Mouse (Mus musculus): ENCODE results near the gene Dalrd3. TPM values are rescaled to one million over a fixed set of nuclear protein-coding genes. Genes with fewer than 3 reads are reported as not detected.
A peak's percentile ranks its signal among the peaks of the same experiment; 100 is the strongest.

Dalrd3 gene
- total and polyA plus RNA-seq, 2 experiments from 2014 or later = 99.6 to 261 TPM

DNA sequence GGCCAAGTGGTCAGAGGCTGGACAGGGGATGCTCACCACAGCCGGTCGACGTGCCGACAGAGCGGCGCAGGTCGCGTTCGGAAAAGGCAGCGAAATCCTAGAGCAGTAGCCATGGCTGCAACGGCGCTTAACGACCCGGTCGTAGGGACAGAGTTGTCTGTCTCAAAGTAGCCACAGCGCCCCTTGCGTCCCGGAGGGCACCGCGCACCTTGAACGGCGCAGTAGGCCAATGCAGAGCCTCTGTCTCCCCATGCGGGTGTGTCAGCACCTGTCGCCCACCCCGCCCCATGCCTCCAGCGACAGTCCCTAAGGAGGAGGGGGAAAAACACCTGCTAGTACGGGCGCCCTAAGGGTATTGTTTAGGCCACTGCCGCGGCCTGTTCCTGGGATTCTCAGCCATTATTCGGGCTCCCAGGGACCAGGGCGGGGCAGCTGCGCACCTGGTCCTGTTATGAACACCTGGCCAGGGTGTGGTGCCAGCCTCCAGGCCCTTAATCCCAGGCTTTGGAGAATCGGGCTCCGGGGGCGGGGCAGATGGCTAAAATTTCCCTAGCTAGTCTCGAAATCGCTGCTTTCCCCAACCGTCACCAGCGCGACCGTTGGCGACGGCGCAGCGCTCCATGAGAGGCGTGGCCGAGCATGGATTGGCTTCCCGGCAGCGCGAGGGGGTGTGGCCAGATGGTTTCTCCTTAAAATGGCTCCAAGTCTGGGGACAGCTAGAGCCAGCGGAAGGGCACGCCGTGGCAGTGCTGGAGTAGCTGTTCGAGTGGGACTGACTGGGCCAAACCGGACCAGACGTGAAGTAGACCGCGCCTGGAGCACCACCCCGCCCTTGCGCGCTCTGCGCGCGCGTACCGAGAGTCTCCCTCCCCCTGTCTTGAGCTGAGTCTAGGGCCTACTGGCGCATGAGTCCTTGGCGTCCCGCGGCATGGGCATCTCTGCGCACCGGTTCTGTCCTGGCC lies 2.6 kb upstream of the Dalrd3 start, which contains the start of gene Ndufaf3:
Gene Ndufaf3 (minus strand): TSS at position 620 of the 962 bp plus-strand sequence.
- Histone ChIP-seq H3K27me3 (ENCODE audit: insufficient read depth, low read length) (no peaks in the 10 kb centered on the region), H3K4me2 (ENCODE audit: low read depth) (peak within 1 kb of the TSS; percentile 90), H3K4me3 (ENCODE audit: low read depth, low read length) (peak within 1 kb of the TSS; percentile 77), H3K27ac (ENCODE audit: low read depth, low read length) (peak within 1 kb of the TSS; percentile 98), H3K36me3 (ENCODE audit: insufficient read depth) (peaks cover 46% of the 10 kb centered on the region), H3K9ac (peak within 1 kb of the TSS; percentile 83), H3K4me1 (ENCODE audit: insufficient read depth) (peaks cover 19% of the 10 kb centered on the region), H3K9me3 (ENCODE audit: low read length) (no peaks in the 10 kb centered on the region)
- DNase-seq = peak; percentile 98
- ATAC-seq = peak; percentile 92
- WGBS = 2% methylated on average over 73 of the region's 73 CpGs
- peak; percentile 95 for TF ChIP-seq CTCF (IDR thresholded peaks at IDR 0.05; ENCODE audit: low read depth)

DNA sequence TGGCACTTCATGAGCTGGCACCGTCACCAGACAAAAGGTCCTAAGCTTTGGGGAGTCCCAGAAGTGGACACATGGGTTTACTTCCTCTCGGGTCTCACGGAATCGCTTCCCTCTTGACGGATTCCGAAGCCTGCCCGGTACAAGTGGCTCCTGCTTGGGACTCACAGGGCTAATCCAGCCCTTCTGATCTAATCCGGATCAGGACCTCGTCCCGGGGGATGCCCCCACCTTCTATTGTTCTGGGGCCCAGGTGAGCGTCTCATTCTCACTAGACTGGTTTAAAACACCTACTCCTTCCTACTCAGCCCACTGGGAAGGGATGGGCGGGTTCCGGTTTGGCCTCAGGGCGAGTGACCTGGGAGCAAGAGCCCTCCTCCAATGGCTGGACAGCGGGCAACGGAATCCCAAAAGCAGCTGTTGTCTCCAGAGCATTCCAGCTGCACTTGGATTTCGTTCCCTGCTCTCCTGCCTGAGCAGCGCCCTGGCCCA lies 1.7 kb upstream of the Dalrd3 start:
- Histone ChIP-seq H3K4me2 (ENCODE audit: low read depth) (peak overlapping the region; percentile 90), H3K36me3 (ENCODE audit: insufficient read depth) (peaks cover 49% of the 10 kb centered on the region), H3K9ac (peak overlapping the region; percentile 83), H3K4me3 (ENCODE audit: low read depth, low read length) (peak overlapping the region; percentile 77), H3K4me1 (ENCODE audit: insufficient read depth) (peaks cover 19% of the 10 kb centered on the region), H3K9me3 (ENCODE audit: low read length) (no peaks in the 10 kb centered on the region), H3K27ac (ENCODE audit: low read depth, low read length) (peak overlapping the region; percentile 98), H3K27me3 (ENCODE audit: insufficient read depth, low read length) (no peaks in the 10 kb centered on the region)
- no peak for TF ChIP-seq CTCF (IDR thresholded peaks at IDR 0.05; ENCODE audit: low read depth)
- ATAC-seq = no peak
- WGBS = 15% methylated on average over 18 of the region's 18 CpGs
- no peak for DNase-seq

DNA sequence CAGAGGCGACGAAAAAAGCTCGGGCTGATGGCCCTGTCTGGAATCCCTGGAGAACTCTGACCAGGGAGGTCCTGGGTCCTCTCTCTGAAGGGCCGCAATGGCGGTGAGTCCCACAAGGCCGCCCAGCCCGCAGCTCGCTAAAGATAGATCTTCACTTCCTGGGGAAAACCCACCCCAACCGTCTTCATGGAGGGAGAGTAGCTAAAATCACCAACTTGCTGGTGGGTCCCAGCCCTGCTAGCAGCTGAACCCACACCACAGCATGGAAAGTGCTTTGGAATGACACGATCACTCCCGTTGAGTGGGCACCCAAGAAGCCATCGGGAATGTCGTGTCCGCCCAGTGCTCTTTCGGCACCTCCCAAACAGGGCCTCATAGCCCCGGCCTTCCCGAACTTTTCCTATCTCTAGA lies 1.2 kb upstream of the Dalrd3 start:
- H3K9me3 ChIP-seq (ENCODE audit: low read length) = no peaks in the 10 kb centered on the region
- no peak overlapping the region for H3K9ac ChIP-seq
- no peak overlapping the region for H3K27ac ChIP-seq (ENCODE audit: low read depth, low read length)
- WGBS = 83% methylated on average over 17 of the region's 17 CpGs
- peaks cover 19% of the 10 kb centered on the region for H3K4me1 ChIP-seq (ENCODE audit: insufficient read depth)
- TF ChIP-seq CTCF (IDR thresholded peaks at IDR 0.05; ENCODE audit: low read depth) = no peak
- H3K4me3 ChIP-seq (ENCODE audit: low read depth, low read length) = no peak overlapping the region
- DNase-seq (no peak), ATAC-seq (no peak)
- no peaks in the 10 kb centered on the region for H3K27me3 ChIP-seq (ENCODE audit: insufficient read depth, low read length)
- peaks cover 50% of the 10 kb centered on the region for H3K36me3 ChIP-seq (ENCODE audit: insufficient read depth)
- peak overlapping the region; percentile 90; the same call in 1 of the 2 replicates for H3K4me2 ChIP-seq (ENCODE audit: low read depth)

DNA sequence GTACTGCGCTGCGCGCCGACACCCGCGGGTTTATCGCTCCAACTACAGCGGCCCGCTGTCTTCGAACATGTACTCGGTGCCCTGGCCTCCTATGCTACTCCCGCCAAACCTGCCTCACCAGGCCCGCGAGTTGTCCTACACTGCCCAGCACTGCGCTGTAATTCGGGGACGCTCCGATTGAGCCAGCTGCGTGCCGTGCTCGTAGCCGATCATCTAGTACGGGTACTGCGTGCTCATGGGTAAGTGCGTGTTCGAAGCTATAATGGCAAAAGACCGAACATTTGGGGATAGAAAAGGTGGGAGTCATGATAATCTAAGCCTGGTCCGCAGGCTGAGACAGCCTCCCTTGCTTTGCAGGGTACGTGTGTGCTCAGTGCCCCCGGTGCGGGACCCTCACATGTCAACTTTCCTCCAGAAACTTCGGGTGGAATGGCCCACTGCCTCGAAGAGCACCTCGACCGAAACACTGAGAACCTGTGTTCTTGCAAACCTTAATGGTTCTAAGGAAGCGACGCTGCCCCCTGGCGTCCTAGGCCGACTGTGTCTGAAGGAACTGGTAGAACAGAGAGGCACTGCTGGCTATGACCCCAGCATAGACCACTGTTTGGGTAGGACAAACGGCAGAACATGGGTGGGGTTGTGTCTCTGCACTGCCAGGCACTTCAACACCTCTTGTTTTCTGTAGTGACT lies 666 bp downstream of the Dalrd3 start:
- ATAC-seq = no peak
- H3K36me3 ChIP-seq (ENCODE audit: insufficient read depth) = peaks cover 40% of the 10 kb centered on the region
- peaks cover 19% of the 10 kb centered on the region for H3K4me1 ChIP-seq (ENCODE audit: insufficient read depth)
- 2% methylated on average over 40 of the region's 40 CpGs for WGBS
- no peaks in the 10 kb centered on the region for H3K9me3 ChIP-seq (ENCODE audit: low read length)
- TF ChIP-seq CTCF (IDR thresholded peaks at IDR 0.05; ENCODE audit: low read depth) = peak; percentile 71
- H3K4me2 ChIP-seq (ENCODE audit: low read depth) = peak overlapping the region; percentile 95
- DNase-seq = peak; percentile 74
- peak overlapping the region; percentile 55 for H3K4me3 ChIP-seq (ENCODE audit: low read depth, low read length)
- H3K27ac ChIP-seq (ENCODE audit: low read depth, low read length) = peak overlapping the region; percentile 72
- peak overlapping the region; percentile 58 for H3K9ac ChIP-seq
- no peaks in the 10 kb centered on the region for H3K27me3 ChIP-seq (ENCODE audit: insufficient read depth, low read length)

DNA sequence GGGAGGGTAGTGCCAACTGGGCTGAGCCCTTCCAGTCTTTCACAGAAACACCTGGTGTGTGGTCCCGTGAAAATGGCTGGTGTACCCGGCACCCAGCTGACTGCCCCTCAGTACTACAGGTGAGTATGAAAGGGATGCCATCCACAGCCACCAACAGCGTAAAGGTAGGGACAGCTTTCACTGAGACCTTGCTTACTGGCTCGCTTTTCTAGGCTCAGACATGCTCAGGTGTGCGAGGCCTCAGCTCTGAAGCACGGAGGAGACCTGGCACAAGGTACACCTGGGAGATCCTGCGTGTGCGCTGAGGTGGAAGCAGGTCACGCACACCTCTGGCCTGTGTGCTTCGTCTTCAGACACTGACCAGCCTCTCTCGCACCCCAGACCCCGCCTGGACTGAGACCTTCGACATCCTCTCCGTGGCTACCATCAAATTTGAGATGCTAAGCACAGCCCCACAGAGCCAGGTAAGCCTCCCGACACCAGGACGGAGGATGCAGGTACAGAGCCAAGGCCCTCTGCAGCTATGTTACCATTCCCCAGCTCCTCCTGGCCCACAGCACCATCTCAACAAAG lies 1.8 kb downstream of the Dalrd3 start:
- DNase-seq (no peak), ATAC-seq (no peak)
- Histone ChIP-seq H3K4me3 (ENCODE audit: low read depth, low read length) (no peak overlapping the region), H3K9me3 (ENCODE audit: low read length) (no peaks in the 10 kb centered on the region), H3K9ac (no peak overlapping the region), H3K4me2 (ENCODE audit: low read depth) (no peak overlapping the region), H3K27ac (ENCODE audit: low read depth, low read length) (no peak overlapping the region), H3K27me3 (ENCODE audit: insufficient read depth, low read length) (no peaks in the 10 kb centered on the region), H3K36me3 (ENCODE audit: insufficient read depth) (peaks cover 36% of the 10 kb centered on the region), H3K4me1 (ENCODE audit: insufficient read depth) (peaks cover 15% of the 10 kb centered on the region)
- 92% methylated on average over 16 of the region's 16 CpGs for WGBS
- no peak for TF ChIP-seq CTCF (IDR thresholded peaks at IDR 0.05; ENCODE audit: low read depth)

DNA sequence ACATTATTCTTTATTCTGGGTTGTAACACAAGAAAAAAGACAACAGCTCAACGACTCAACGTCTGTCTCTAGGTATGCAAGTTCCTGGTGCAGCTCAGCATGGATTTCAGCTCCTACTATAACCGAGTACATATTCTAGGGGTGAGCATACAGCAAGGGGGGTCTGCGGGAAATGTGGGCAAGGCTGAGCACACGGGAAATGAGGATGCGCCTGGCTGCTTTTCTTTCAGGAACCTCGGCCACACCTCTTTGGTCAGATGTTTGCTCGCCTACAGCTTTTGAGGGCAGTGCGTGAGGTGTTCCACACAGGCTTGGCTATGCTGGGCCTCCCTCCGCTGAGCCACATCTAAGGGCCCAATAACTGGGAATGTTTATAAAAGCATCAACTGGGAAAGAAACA lies 2.6 kb downstream of the Dalrd3 start:
- no peak for TF ChIP-seq CTCF (IDR thresholded peaks at IDR 0.05; ENCODE audit: low read depth)
- ATAC-seq (no peak), DNase-seq (no peak)
- WGBS = 83% methylated on average over 10 of the region's 10 CpGs
- no peaks in the 10 kb centered on the region for H3K27me3 ChIP-seq (ENCODE audit: insufficient read depth, low read length)
- H3K9ac ChIP-seq = no peak overlapping the region
- no peaks in the 10 kb centered on the region for H3K9me3 ChIP-seq (ENCODE audit: low read length)
- no peak overlapping the region for H3K27ac ChIP-seq (ENCODE audit: low read depth, low read length)
- H3K4me2 ChIP-seq (ENCODE audit: low read depth) = no peak overlapping the region
- H3K4me3 ChIP-seq (ENCODE audit: low read depth, low read length) = no peak overlapping the region
- H3K4me1 ChIP-seq (ENCODE audit: insufficient read depth) = peaks cover 20% of the 10 kb centered on the region
- peaks cover 36% of the 10 kb centered on the region for H3K36me3 ChIP-seq (ENCODE audit: insufficient read depth)

Measured in forebrain, postnatal 0 days (tissue).